Mouse (Mus musculus): ENCODE measurements around the gene Mrgprb4.

The Mrgprb4 gene

DNA sequence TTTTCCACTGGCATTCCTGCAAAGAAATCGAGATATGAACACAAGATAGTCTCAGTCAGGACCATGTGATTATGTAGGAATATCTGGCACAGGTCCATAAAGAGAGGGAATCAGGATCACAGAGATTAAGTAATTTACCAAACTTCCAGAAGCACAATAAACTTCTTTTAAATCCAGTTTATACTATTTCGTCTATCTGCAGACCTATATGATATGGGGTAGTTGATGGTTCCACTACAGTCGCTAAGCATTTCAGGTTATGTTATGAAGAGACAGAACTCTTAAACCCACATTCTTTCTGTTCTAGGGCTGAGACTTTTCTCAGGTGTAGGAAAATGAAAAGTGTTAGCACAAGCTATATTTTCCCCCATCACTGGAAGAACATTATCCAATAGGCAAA lies at the start of gene Mrgprb4:
Gene Mrgprb4 (minus strand): TSS at position 101 of the 400 bp plus-strand sequence.
- DNase-seq (ENCODE audit: low read depth) = no peak

- no peak for DNase-seq (ENCODE audit: low read depth)
Observed at GRCm38 (mm10) chr7:48226114-48226513, 27.0 kb upstream of the Mrgprb4 start.

- no peak for DNase-seq (ENCODE audit: low read depth)
Observed at GRCm38 (mm10) chr7:48225065-48225464, 26.0 kb upstream of the Mrgprb4 start.

GRCm38 (mm10) chr7:48168919-48169318 lies 30.2 kb downstream of the Mrgprb4 start, which contains the start of gene Mrgprb5:
Gene Mrgprb5, minus strand, starts transcription at chr7:48169019.
- no peak for DNase-seq (ENCODE audit: low read depth)

DNA sequence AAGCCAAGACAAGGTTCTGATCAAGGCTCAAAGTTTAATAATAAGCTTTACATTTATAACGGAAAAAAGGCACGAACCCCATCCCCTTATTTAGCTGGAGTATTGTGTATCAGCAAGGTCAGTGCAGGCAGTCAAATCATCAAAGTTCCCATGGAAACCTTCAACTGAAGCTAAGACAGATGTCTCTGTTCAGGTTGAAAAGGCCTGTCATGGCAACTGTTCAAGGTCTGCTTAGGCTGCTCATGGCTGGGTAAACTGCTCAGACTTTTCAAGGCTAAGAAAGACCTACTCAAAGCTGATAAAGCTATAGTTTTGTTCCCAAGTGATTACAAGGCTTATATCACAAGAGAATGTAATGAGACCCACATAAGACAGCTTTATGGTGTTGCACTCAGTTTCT lies 31.6 kb downstream of the Mrgprb4 start:
- DNase-seq (ENCODE audit: low read depth) = no peak

Measured in c-Kit-positive CD71-negative TER-119-negative erythroid progenitor cells, embryonic 14.5 days (primary cell).